Mouse (Mus musculus) heart, adult 2 months (tissue): ENCODE measurements at regions not wholly inside any gene's neighbourhood (a gene's known extent, or its start where the extent isn't known, plus 50 kb on each side); places are given as distances from the start of the nearest gene placed in this dataset.

Experiments used
- DNase-seq, 2 experiments: peaks; one replicate each; pipeline ENCODE4 v3.0.0; 2021
- H3K27ac ChIP-seq: fragments of 200-600 bp; 2 replicates; pipeline ENCODE4 v1.8.1; 2022
- H3K27me3 ChIP-seq: fragments of 200-500 bp; 2 replicates; pipeline ENCODE4 v1.6.1; 2012; ENCODE audit warnings: mild to moderate bottlenecking, low read length, inconsistent platforms, mixed read lengths; ENCODE audit not compliant: control insufficient read depth, insufficient read depth
- H3K36me3 ChIP-seq: fragments of 200-500 bp; 2 replicates; pipeline ENCODE4 v1.6.1; 2012; ENCODE audit warnings: low read length, inconsistent platforms; ENCODE audit not compliant: control insufficient read depth, insufficient read depth
- H3K4me1 ChIP-seq: fragments of 200-500 bp; 2 replicates; pipeline ENCODE4 v1.6.1; 2011; ENCODE audit warnings: low read length; ENCODE audit not compliant: control insufficient read depth, insufficient read depth
- H3K4me3 ChIP-seq: fragments of 200-600 bp; 2 replicates; pipeline ENCODE4 v1.8.1; 2022
- H3K79me2 ChIP-seq: fragments of 200-500 bp; replicated peaks from 2 replicates; pipeline ENCODE4 v1.6.1; 2012; ENCODE audit warnings: mild to moderate bottlenecking, inconsistent platforms, low read length, moderate library complexity, mixed read lengths; ENCODE audit not compliant: control insufficient read depth, insufficient read depth
- H3K9ac ChIP-seq: fragments of 200-500 bp; 2 replicates; pipeline ENCODE4 v1.6.1; 2012; ENCODE audit warnings: low read depth, mild to moderate bottlenecking, control low read depth, inconsistent platforms, low read length, mixed read lengths
- CTCF ChIP-seq: fragments of 200-600 bp; IDR thresholded peaks from 2 replicates; pipeline ENCODE4 v1.8.1; 2022; ENCODE audit warnings: antibody characterized with exemption, mild to moderate bottlenecking, moderate library complexity
- EP300 ChIP-seq: fragments of 200-500 bp; IDR thresholded peaks from 2 replicates; pipeline ENCODE4 v1.6.1; 2011; ENCODE audit warnings: low read depth, low read length, control low read depth; ENCODE audit not compliant: insufficient read depth
- POLR2A ChIP-seq: fragments of 200-500 bp; IDR thresholded peaks from 2 replicates; pipeline ENCODE4 v1.6.1; 2011; ENCODE audit warnings: mild to moderate bottlenecking, low read depth, low read length, control low read depth; ENCODE audit not compliant: insufficient read depth
- WGBS: fragments of 180-500 bp; shearing (Covaris S2); methylation state at CpG from one replicate; pipeline ENCODE4 v1.1.7; 2018; 5-methylcytosine and 5-hydroxymethylcytosine counted together
- intact Hi-C: fragments of 180-260 bp; cut with DNase I; formaldehyde crosslinking; loops from one replicate; pipeline ENCODE4 v1.15.1; 2025

GRCm38 (mm10) chr1:138343451-138343850, 69.9 kb downstream of the Atp6v1g3 start:
- H3K4me1 ChIP-seq = peaks cover 5% of the 10 kb centered on the region
- H3K36me3 ChIP-seq = no peaks in the 10 kb centered on the region; the same call in 1 of the 2 replicates
- H3K4me3 ChIP-seq = no peak overlapping the region
- TF ChIP-seq EP300 = 0 out of 2 replicates have a peak, but pooled peaks have one; percentile 29
- TF ChIP-seq POLR2A = no peak
- no peak for TF ChIP-seq CTCF
- intact Hi-C loops = no loop called here
- DNase-seq = peak in 1 of 2 experiments; percentile 19
- H3K9ac ChIP-seq = no peak overlapping the region
- WGBS = 42% methylated on average over 4 of the region's 4 CpGs
- H3K27me3 ChIP-seq = no peaks in the 10 kb centered on the region
- H3K27ac ChIP-seq = peak overlapping the region; percentile 55
- no peaks in the 10 kb centered on the region for H3K79me2 ChIP-seq

GRCm38 (mm10) chr1:138344920-138345319, 71.4 kb downstream of the Atp6v1g3 start:
- Histone ChIP-seq H3K27ac (peak overlapping the region; percentile 18; the same call in 1 of the 2 replicates), H3K4me1 (peaks cover 5% of the 10 kb centered on the region), H3K4me3 (no peak overlapping the region), H3K9ac (no peak overlapping the region), H3K36me3 (no peaks in the 10 kb centered on the region; the same call in 1 of the 2 replicates), H3K79me2 (no peaks in the 10 kb centered on the region), H3K27me3 (no peaks in the 10 kb centered on the region)
- TF ChIP-seq POLR2A (no peak), CTCF (no peak), EP300 (no peak)
- no peak for DNase-seq
- 83% methylated on average over 4 of the region's 4 CpGs for WGBS
- intact Hi-C loops = loop anchor here (5.0 kb wide), 1 partner anchor 227 kb away; no protein-coding TSS in a partner anchor

DNA sequence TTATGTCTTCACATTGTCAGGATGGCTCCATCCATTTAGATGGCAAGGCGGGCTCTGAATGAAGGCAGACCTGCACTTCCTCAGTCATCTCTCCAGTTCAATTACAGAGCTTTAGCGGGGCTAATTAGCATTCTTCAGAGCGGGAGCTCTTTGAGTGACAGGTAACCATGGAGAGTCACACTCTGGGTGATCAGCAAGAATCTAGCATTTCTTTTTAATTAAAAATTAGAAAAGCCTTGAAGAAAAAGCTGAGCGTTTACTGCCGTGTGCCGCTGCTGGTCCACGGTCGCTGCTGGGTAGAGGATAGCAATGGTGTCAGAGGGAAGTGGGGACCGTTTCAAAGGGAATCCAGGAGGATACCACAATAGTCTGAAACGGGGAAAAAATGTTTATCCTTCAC, 72.5 kb downstream of the Atp6v1g3 start:
- peak overlapping the region; percentile 79 for H3K27ac ChIP-seq
- H3K27me3 ChIP-seq = no peaks in the 10 kb centered on the region
- TF ChIP-seq CTCF = no peak
- TF ChIP-seq EP300 = no peak
- no peak for TF ChIP-seq POLR2A
- H3K9ac ChIP-seq = no peak overlapping the region
- peaks cover 5% of the 10 kb centered on the region for H3K4me1 ChIP-seq
- intact Hi-C loops = loop anchor here (1.0 to 5.0 kb wide), 2 partner anchors 226 to 273 kb away; no protein-coding TSS in a partner anchor
- H3K79me2 ChIP-seq = no peaks in the 10 kb centered on the region
- no peak for DNase-seq
- H3K4me3 ChIP-seq = no peak overlapping the region
- no peaks in the 10 kb centered on the region; the same call in 1 of the 2 replicates for H3K36me3 ChIP-seq
- WGBS = 55% methylated on average over 10 of the region's 10 CpGs

DNA sequence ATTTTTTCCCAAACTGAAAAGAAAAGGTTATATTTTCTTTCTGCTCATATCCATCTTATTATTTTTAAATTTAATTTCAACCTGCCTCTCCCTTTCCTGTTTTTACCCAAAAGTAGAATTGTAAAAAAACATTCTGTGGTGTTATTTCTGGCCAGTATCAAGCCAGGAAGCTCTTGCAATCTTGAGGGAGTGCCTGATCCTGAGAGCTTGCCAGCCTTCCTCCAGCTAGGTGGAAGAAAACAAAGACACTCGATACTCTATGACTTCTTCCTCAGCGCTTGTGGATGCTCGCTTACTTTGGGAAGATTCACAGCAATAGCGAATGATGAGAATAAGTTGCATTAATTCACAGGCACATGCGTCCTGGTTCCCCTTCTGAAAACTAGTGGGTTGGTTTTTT, 73.4 kb downstream of the Atp6v1g3 start:
- intact Hi-C loops = loop anchor here (1.0 to 5.0 kb wide), 2 partner anchors 225 to 272 kb away; no protein-coding TSS in a partner anchor
- Histone ChIP-seq H3K79me2 (no peaks in the 10 kb centered on the region), H3K4me1 (peaks cover 5% of the 10 kb centered on the region), H3K9ac (no peak overlapping the region), H3K4me3 (no peak overlapping the region), H3K27ac (peak overlapping the region; percentile 79), H3K27me3 (no peaks in the 10 kb centered on the region), H3K36me3 (no peaks in the 10 kb centered on the region; the same call in 1 of the 2 replicates)
- peak in 1 of 2 experiments; percentile 40 for DNase-seq
- 45% methylated on average over 5 of the region's 5 CpGs for WGBS
- no peak for TF ChIP-seq POLR2A
- TF ChIP-seq EP300 = 0 out of 2 replicates have a peak, but pooled peaks have one; percentile 51

DNA sequence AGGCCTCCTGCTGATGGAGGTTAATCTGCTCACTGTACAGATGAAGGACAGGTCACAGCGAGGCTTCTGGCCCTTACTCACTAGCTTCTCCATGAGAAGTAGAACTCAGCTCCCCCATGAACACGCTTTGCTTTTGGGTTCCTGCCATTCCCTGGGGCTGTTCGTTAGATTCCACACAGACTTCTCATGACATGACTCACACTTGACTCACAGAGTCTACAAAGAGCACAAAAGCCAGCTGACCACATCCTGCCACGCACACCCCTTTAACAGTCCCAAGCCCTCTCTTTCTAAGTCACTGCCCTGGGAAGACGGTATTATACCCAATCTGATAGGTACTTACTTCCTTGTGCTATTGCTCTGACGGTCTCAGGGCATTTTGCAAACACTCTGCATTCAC, 74.9 kb downstream of the Atp6v1g3 start:
- Histone ChIP-seq H3K4me1 (peaks cover 5% of the 10 kb centered on the region), H3K4me3 (no peak overlapping the region), H3K79me2 (no peaks in the 10 kb centered on the region), H3K36me3 (no peaks in the 10 kb centered on the region; the same call in 1 of the 2 replicates), H3K9ac (no peak overlapping the region), H3K27me3 (no peaks in the 10 kb centered on the region), H3K27ac (peak overlapping the region; percentile 59)
- TF ChIP-seq EP300 = no peak
- TF ChIP-seq CTCF = no peak
- no peak for TF ChIP-seq POLR2A
- peak in 1 of 2 experiments; percentile 45 for DNase-seq
- 26% methylated on average over 6 of the region's 6 CpGs for WGBS
- intact Hi-C loops = loop anchor here (5.0 kb wide), 1 partner anchor 224 kb away; no protein-coding TSS in a partner anchor

- Histone ChIP-seq H3K79me2 (no peaks in the 10 kb centered on the region), H3K9ac (no peak overlapping the region), H3K27me3 (no peaks in the 10 kb centered on the region), H3K27ac (no peak overlapping the region; the same call in 1 of the 2 replicates), H3K4me3 (no peak overlapping the region), H3K4me1 (peaks cover 2% of the 10 kb centered on the region), H3K36me3 (no peaks in the 10 kb centered on the region; the same call in 1 of the 2 replicates)
- TF ChIP-seq POLR2A = no peak
- TF ChIP-seq EP300 = no peak
- TF ChIP-seq CTCF = no peak
- WGBS = 78% methylated on average over 2 of the region's 2 CpGs
- no peak for DNase-seq
- intact Hi-C loops = loop anchor here (5.0 kb wide), 1 partner anchor 223 kb away; no protein-coding TSS in a partner anchor
Observed at GRCm38 (mm10) chr1:138349099-138349498, 75.6 kb downstream of the Atp6v1g3 start.
